Mouse (Mus musculus): ENCODE data around the gene Tle3.
A peak's percentile ranks its signal among the peaks of the same experiment; 100 is the strongest.

Gene Tle3

GRCm38 (mm10) chr9:61359741-61360140 is 12.4 kb upstream of the Tle3 start:
- DNase-seq (ENCODE audit: low spot score), result no peak

DNA sequence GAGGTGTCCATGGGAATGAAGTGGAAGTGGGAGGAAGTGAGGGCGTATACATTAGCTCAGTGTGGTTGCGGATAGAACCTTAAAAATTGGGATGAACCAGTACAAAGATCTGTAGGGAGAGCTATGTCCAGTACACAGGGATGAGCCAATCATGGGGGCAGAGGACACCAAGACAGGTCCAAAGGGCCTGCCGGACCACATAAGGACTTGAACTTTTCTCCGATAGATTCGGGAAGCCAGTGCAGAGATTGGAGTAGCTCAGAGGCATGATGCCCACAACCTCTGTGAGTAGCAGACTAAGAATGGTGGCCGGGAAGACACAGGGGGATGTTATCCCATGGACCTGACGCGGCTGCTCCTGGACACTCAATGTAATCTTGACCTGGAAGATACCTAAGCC is 12.0 kb upstream of the Tle3 start:
- no peak for DNase-seq (ENCODE audit: low spot score)

- peak; percentile 85 for DNase-seq (ENCODE audit: low spot score)
These were observed 11.2 kb upstream of the Tle3 start for GRCm38 (mm10) chr9:61360727-61361631.

- no peak for DNase-seq (ENCODE audit: low spot score)
These were observed 9.0 kb upstream of the Tle3 start for GRCm38 (mm10) chr9:61363194-61363593.

DNA sequence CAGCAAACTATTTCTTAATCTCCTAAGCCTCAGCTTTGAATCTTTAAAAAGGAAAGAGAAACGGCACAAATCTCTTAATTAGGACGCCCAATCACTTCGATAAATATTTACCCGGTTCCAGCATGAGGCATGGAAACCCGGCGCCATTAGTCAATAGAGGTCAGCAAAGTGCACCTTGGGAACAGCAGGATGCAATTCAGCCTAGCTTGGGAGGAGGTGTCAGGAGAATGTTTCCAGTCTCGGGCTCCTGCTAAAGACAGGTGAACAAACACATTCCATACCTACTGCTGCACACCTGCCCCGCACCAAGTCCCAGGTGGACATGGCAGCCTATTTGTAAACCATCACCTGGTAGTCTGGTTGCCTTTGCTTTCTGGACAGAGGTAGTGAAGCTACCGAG is 6.1 kb upstream of the Tle3 start:
- no peak for DNase-seq (ENCODE audit: low spot score)

- DNase-seq (ENCODE audit: low spot score), result no peak
These were observed 5.0 kb upstream of the Tle3 start for GRCm38 (mm10) chr9:61367156-61367555.

- peak; percentile 58 for DNase-seq (ENCODE audit: low spot score)
These were observed 4.2 kb upstream of the Tle3 start for GRCm38 (mm10) chr9:61367857-61368566.

GRCm38 (mm10) chr9:61368567-61369240 is 3.5 kb upstream of the Tle3 start:
- DNase-seq (ENCODE audit: low spot score), result peak; percentile 84

GRCm38 (mm10) chr9:61369316-61370273 is 2.6 kb upstream of the Tle3 start:
- peak; percentile 71 for DNase-seq (ENCODE audit: low spot score)

GRCm38 (mm10) chr9:61370454-61370888 is 1.7 kb upstream of the Tle3 start:
- DNase-seq (ENCODE audit: low spot score), result peak; percentile 100

DNA sequence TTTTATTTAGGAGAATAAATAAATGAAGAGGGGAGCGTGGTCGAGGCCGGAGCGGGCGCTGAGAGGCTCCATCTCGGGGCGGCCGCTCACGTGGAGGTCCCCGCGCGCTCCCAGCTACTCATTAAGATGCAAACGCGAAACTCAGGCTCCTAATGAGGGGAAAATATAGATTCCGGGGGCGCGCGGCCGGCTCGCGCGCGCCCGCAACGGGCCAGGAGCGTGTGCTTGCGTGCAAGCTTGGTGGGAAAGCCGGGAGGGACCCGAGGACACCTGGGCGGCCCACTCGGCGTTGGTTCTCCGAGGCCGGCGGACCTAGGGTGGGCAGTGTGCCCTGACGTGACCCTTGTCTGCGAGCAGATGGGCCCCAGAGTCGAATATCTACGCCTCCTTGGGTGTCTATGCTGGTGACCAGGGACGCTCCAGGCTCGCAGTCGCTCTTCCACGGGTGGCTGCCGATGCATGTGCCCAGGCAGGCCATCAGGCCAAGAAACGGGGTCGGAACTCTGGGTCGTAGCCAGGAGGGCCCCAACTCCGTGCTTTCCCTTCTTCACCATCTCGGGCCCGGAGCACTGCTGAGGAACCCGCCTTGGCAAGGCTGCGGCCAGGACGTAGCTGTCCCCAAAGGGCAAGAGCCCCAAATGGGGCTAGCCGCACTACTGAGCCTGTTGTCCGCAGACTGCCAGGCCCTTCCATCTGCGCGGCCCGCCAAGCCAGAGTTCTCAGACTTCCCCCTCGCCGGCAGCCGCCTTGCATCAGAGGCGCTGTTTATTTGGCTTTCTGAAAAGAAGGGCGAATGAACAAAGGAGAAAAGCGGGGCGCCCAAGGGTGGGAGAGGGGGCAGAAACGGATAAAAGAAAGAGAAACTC is 1.0 kb upstream of the Tle3 start:
- DNase-seq (ENCODE audit: low spot score), result peak; percentile 74

GRCm38 (mm10) chr9:61372510-61372975 is 377 bp downstream of the Tle3 start:
- DNase-seq (ENCODE audit: low spot score), result peak; percentile 76

GRCm38 (mm10) chr9:61372976-61373633 is 939 bp downstream of the Tle3 start:
- DNase-seq (ENCODE audit: low spot score), result peak; percentile 77

GRCm38 (mm10) chr9:61373634-61373941 is 1.4 kb downstream of the Tle3 start:
- peak; percentile 59 for DNase-seq (ENCODE audit: low spot score)

- DNase-seq (ENCODE audit: low spot score), result peak; percentile 65
These were observed 2.1 kb downstream of the Tle3 start for GRCm38 (mm10) chr9:61373942-61374900.

DNA sequence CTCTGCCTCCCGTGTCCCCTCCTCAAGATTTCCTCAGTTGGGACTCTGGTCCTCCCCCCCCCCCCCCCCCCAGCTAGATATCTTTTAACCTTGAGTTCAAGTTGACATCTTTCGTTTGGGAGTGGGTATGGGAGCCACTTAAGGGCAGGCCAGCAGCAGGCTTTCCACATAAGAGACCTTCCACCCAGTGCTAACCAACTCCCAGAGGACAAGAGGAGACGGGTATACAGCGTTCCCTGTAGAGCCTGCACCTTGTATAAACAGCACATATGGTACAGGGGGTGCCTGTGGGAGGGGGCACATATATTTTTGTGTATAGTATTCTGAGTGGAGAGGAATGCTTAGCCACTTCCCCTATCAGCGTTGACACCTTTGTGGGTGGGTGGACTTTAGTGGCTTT is 2.8 kb downstream of the Tle3 start:
- no peak for DNase-seq (ENCODE audit: low spot score)

GRCm38 (mm10) chr9:61375802-61376561 is 3.8 kb downstream of the Tle3 start:
- no peak for DNase-seq (ENCODE audit: low spot score)

DNA sequence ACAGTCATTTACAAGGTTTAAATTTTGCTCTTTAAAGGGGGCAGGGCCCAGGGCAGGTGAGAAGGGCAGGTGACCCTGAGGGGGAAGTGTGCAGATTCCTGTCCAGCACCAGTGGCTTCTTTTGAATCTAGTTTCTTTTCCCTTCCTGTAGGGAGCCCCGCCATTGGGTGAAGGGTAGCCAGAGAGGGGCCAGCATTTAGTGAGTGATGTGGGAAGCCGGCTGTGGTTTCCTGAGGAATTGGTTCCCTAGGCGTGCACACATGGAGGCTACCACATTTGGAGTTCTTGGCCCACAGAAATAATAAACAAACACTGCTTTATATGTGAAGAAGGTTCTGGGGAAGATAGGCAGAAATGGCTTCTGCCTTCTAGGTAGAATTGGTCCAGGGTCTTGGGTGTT is 4.5 kb downstream of the Tle3 start:
- no peak for DNase-seq (ENCODE audit: low spot score)
